Mouse (Mus musculus) thymus, adult 2 months (tissue): ENCODE measurements at regions not wholly inside any gene's neighbourhood (a gene's known extent, or its start where the extent isn't known, plus 50 kb on each side); places are given as distances from the start of the nearest gene placed in this dataset.

Source experiments
- DNase-seq: peaks from one replicate; pipeline ENCODE4 v3.0.0; 2021
- H3K27ac ChIP-seq: fragments of 200-500 bp; 2 replicates; pipeline ENCODE4 v1.5.1; 2012; ENCODE audit warnings: low read length, control low read depth; ENCODE audit not compliant: control insufficient read depth, insufficient read depth
- H3K27me3 ChIP-seq: fragments of 200-500 bp; 2 replicates; pipeline ENCODE4 v1.6.1; 2012; ENCODE audit warnings: mild to moderate bottlenecking, low read length, moderate library complexity, mixed read lengths; ENCODE audit not compliant: control insufficient read depth, insufficient read depth
- H3K36me3 ChIP-seq: fragments of 200-500 bp; 2 replicates; pipeline ENCODE4 v1.6.1; 2012; ENCODE audit warnings: mild to moderate bottlenecking, low read length, moderate library complexity; ENCODE audit not compliant: control insufficient read depth, insufficient read depth
- H3K4me1 ChIP-seq: fragments of 200-500 bp; replicated peaks from 2 replicates; pipeline ENCODE4 v1.6.1; 2012; ENCODE audit warnings: low read length; ENCODE audit not compliant: control insufficient read depth, insufficient read depth
- H3K4me3 ChIP-seq: fragments of 200-500 bp; 2 replicates; pipeline ENCODE4 v1.5.1; 2012; ENCODE audit warnings: mild to moderate bottlenecking, low read length, control low read depth, moderate library complexity; ENCODE audit not compliant: control insufficient read depth, insufficient read depth
- CTCF ChIP-seq: fragments of 200-500 bp; IDR thresholded peaks from 2 replicates; pipeline ENCODE4 v1.5.1; 2012; ENCODE audit warnings: mild to moderate bottlenecking, control low read depth, low read length, moderate library complexity, borderline replicate concordance; ENCODE audit not compliant: control insufficient read depth, poor library complexity, insufficient read depth; ENCODE audit errors: extremely low read depth
- POLR2A ChIP-seq: fragments of 200-500 bp; IDR thresholded peaks from 2 replicates; pipeline ENCODE4 v1.6.1; 2012; ENCODE audit warnings: mild to moderate bottlenecking, low read length, control low read depth, moderate library complexity; ENCODE audit not compliant: control insufficient read depth, poor library complexity, insufficient read depth; ENCODE audit errors: extremely low read depth
- WGBS: fragments of 180-500 bp; shearing (Covaris S2); methylation state at CpG from one replicate; pipeline ENCODE4 v1.1.7; 2018; 5-methylcytosine and 5-hydroxymethylcytosine counted together

DNA sequence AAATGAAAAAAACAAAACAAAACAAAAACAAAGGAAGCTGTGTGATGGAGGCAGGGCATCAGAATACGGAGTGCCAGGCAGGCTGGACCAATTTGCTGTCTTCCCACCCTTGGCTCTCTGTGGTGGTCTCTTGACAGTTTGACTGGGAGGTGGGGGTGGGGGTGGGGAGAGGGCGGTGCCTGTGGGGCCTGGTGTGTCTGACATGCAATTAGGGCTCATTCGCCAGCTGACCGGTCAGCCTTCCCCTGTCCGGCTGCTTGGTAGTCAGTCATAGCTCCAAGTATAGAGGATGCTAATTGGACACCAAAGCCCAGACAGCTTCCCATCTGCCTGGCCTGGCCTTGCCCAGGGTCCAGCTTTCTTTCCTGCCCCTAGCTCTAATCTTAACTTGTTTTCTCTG lies 225.8 kb upstream of the 4930535I16Rik start:
- no peak overlapping the region for H3K4me3 ChIP-seq
- H3K27ac ChIP-seq = no peak overlapping the region
- 80% methylated on average over 5 of the region's 5 CpGs for WGBS
- H3K27me3 ChIP-seq = no peaks in the 10 kb centered on the region
- DNase-seq = no peak
- TF ChIP-seq CTCF (no peak), POLR2A (no peak)
- no peaks in the 10 kb centered on the region for H3K36me3 ChIP-seq
- no peaks in the 10 kb centered on the region for H3K4me1 ChIP-seq

- 40% methylated on average over 7 of the region's 7 CpGs for WGBS
- Histone ChIP-seq H3K36me3 (no peaks in the 10 kb centered on the region), H3K27me3 (no peaks in the 10 kb centered on the region), H3K4me3 (no peak overlapping the region), H3K27ac (no peak overlapping the region), H3K4me1 (no peaks in the 10 kb centered on the region)
- no peak for TF ChIP-seq POLR2A
- no peak for TF ChIP-seq CTCF
- DNase-seq = no peak
These were observed 225.4 kb upstream of the 4930535I16Rik start for GRCm38 (mm10) chr4:124143226-124143625.

DNA sequence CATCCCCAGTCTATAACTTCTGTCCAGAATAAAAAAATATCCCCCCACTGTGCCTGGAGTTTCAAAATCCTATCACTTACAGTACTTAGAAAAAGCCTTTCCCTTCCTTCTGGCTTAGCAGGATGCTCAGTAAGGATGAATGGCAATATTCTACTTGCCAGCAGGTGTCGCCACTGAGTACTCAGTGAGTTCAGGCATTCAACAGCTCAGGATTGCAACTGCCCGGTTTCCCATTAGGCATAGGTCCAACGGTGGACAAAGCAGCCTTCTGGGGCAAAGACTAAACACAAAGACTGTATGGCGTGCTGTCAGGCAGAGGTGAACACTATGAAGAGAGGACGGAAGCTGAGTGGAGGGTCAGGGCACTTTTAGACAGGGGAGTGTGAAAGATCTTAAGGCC lies 224.3 kb upstream of the 4930535I16Rik start:
- peak; percentile 61 for DNase-seq
- TF ChIP-seq CTCF (peak; percentile 47; the same call in 1 of the 2 replicates), POLR2A (no peak)
- WGBS = 15% methylated on average over 5 of the region's 5 CpGs

GRCm38 (mm10) chr4:124135165-124135470 lies 217.3 kb upstream of the 4930535I16Rik start:
- no peaks in the 10 kb centered on the region for H3K27me3 ChIP-seq
- TF ChIP-seq CTCF (no peak), POLR2A (no peak)
- no peak for DNase-seq
- no peaks in the 10 kb centered on the region for H3K36me3 ChIP-seq
- WGBS = 85% methylated on average over 6 of the region's 6 CpGs
- H3K27ac ChIP-seq = no peak overlapping the region
- no peaks in the 10 kb centered on the region for H3K4me1 ChIP-seq
- H3K4me3 ChIP-seq = no peak overlapping the region

More for the DNA sequence above, 224.3 kb upstream of the 4930535I16Rik start:
- Histone ChIP-seq H3K27me3 (no peaks in the 10 kb centered on the region), H3K27ac (no peak overlapping the region), H3K4me1 (no peaks in the 10 kb centered on the region), H3K4me3 (no peak overlapping the region), H3K36me3 (no peaks in the 10 kb centered on the region)

GRCm38 (mm10) chr4:124134341-124135164 lies 216.7 kb upstream of the 4930535I16Rik start:
- 34% methylated on average over 6 of the region's 6 CpGs for WGBS
- no peaks in the 10 kb centered on the region for H3K27me3 ChIP-seq
- TF ChIP-seq CTCF (no peak), POLR2A (no peak)
- H3K4me1 ChIP-seq = no peaks in the 10 kb centered on the region
- no peak overlapping the region for H3K4me3 ChIP-seq
- no peaks in the 10 kb centered on the region for H3K36me3 ChIP-seq
- no peak for DNase-seq
- no peak overlapping the region for H3K27ac ChIP-seq

DNA sequence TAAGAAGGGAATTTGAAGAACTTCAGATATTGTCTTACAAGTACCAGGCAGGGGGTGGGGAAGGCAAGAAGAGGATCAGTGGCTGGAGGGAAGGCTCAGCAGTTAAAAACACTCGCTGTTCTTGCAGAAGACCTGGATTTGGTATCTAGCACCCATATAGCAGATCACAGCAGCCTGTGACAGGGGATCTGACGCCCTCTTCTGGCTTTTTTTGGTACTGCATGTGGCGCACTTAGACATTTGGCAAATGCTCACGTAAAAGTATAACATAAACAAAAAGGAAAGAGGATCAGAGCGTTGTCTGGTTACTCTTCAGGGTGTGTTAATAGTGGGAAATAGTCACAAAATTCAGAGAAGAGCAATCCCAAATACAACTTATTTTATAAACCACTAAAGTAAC lies 213.1 kb upstream of the 4930535I16Rik start:
- TF ChIP-seq CTCF (no peak), POLR2A (no peak)
- no peak for DNase-seq
- 78% methylated on average over 5 of the region's 5 CpGs for WGBS
- Histone ChIP-seq H3K27ac (no peak overlapping the region), H3K4me3 (no peak overlapping the region), H3K4me1 (no peaks in the 10 kb centered on the region), H3K27me3 (no peaks in the 10 kb centered on the region), H3K36me3 (no peaks in the 10 kb centered on the region)
